In the genomic region with DNA sequence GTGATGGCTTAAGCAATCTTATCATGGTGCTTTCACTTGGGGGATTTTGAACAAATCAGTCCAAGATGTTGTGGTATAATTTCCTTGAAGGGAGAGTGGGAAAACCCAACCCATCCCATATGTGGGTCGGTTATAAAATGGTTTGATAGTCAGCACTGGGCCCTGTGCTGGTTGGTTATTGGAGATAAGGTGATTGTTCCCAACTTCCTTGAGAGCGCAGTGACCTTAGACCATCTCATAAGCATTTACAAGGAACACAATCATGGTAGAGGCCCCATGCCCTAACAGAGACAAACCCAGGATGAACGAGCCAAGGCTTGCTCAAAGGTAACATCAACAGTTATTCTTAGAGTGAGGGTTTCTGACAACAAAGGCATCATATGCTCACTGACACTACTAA, we compare ENCODE assay signal across 25 mouse cellular contexts. TPM values are rescaled to one million over a fixed set of nuclear protein-coding genes. Genes with fewer than 3 reads are reported as not detected.
"Had no signal": no experiment of that assay in that cellular context is flagged by ENCODE, and none has a peak within 500 bp of the region (broad histone marks: within the 10 kb centered on the region; RNA-seq: fewer than 3 reads in every experiment).

No protein-coding gene starts in this region.

- H3K4me1 ChIP-seq: heart, embryonic 12.5 days; hindbrain, embryonic 10.5 days; hindbrain, embryonic 12.5 days; kidney, embryonic 15.5 days; limb, embryonic 13.5 days; limb, embryonic 15.5 days; liver, embryonic 12.5 days had no signal

- ATAC-seq: forebrain, embryonic 16.5 days; hindbrain, embryonic 16.5 days; inflammation-experienced regulatory T-cells, adult 6 months; liver, embryonic 12.5 days had no signal

- DNase-seq: gastrocnemius, adult 2 months; gastrocnemius, postnatal 10 days; gastrocnemius, postnatal 25 days; heart, adult 2 months; heart, postnatal 10 days; heart, postnatal 4 days; kidney, adult 11 months; kidney, adult 2 months; kidney, adult 9 months; kidney, postnatal 14 days; kidney, postnatal 36 days had no signal

- H3K27me3 ChIP-seq: heart, embryonic 12.5 days; hindbrain, embryonic 12.5 days; kidney, embryonic 15.5 days; limb, embryonic 13.5 days; limb, embryonic 15.5 days; liver, embryonic 12.5 days had no signal

- H3K36me3 ChIP-seq: heart, embryonic 12.5 days; hindbrain, embryonic 10.5 days; hindbrain, embryonic 12.5 days; kidney, embryonic 15.5 days; limb, embryonic 13.5 days; limb, embryonic 15.5 days; liver, embryonic 12.5 days had no signal

- H3K4me2 ChIP-seq: heart, embryonic 12.5 days; hindbrain, embryonic 12.5 days; hindbrain, embryonic 14.5 days; kidney, embryonic 15.5 days; limb, embryonic 13.5 days; limb, embryonic 15.5 days; liver, embryonic 12.5 days had no signal

- H3K4me3 ChIP-seq: gastrocnemius, adult 2 months; heart, adult 2 months; heart, embryonic 12.5 days; hindbrain, embryonic 10.5 days; hindbrain, embryonic 12.5 days; kidney, embryonic 15.5 days; layer of hippocampus, adult 2 months; left cerebral cortex, adult 2 months; limb, embryonic 13.5 days; limb, embryonic 15.5 days; liver, embryonic 12.5 days had no signal

- H3K27ac ChIP-seq: gastrocnemius, adult 2 months; heart, adult 2 months; hindbrain, embryonic 10.5 days; hindbrain, embryonic 12.5 days; hindbrain, embryonic 14.5 days; kidney, embryonic 15.5 days; kidney, postnatal 0 days; layer of hippocampus, adult 2 months; left cerebral cortex, adult 2 months; limb, embryonic 13.5 days; limb, embryonic 15.5 days; liver, embryonic 12.5 days had no signal

- H3K9ac ChIP-seq: heart, embryonic 12.5 days; hindbrain, embryonic 12.5 days; hindbrain, embryonic 14.5 days; kidney, embryonic 15.5 days; limb, embryonic 13.5 days; limb, embryonic 15.5 days; liver, embryonic 12.5 days had no signal

- H3K9me3 ChIP-seq: heart, embryonic 12.5 days; hindbrain, embryonic 10.5 days; hindbrain, embryonic 12.5 days; kidney, embryonic 15.5 days; limb, embryonic 13.5 days; limb, embryonic 15.5 days; liver, embryonic 12.5 days had no signal

RNA-seq across cellular contexts. Expression of a gene that starts 28.6 kb away (rescaled TPM):
- polyA plus RNA-seq: hindbrain, embryonic 14.5 days had no signal
